Mouse (Mus musculus): Measurements from ENCODE around the gene Ifitm10. TPM values are rescaled to one million over a fixed set of nuclear protein-coding genes. Genes with fewer than 3 reads are reported as not detected.
"Not testable (repeated sequence)": the region's sequence is repeated elsewhere in the genome, so short reads cannot be mapped to it uniquely, and the experiment has no call there.

Ifitm10 gene
- polyA plus RNA-seq, 1 experiment from 2014 or later, result 0.63 TPM

GRCm38 (mm10) chr7:142328507-142328906, 45.0 kb downstream of the Ifitm10 start:
- Histone ChIP-seq H3K9me3 (no peaks in the 10 kb centered on the region), H3K4me3 (no peak overlapping the region), H3K27ac (replicated peaks) (no peak overlapping the region), H3K27me3 (peaks cover 3% of the 10 kb centered on the region; the same call in 1 of the 2 replicates), H3K4me1 (no peaks in the 10 kb centered on the region), H3K9ac (replicated peaks) (no peak overlapping the region), H3K4me2 (replicated peaks) (no peak overlapping the region), H3K36me3 (no peaks in the 10 kb centered on the region)
- 54% methylated on average over 3 of the region's 3 CpGs for WGBS
- no peak for ATAC-seq (ENCODE audit: low FRiP score, low read depth)

DNA sequence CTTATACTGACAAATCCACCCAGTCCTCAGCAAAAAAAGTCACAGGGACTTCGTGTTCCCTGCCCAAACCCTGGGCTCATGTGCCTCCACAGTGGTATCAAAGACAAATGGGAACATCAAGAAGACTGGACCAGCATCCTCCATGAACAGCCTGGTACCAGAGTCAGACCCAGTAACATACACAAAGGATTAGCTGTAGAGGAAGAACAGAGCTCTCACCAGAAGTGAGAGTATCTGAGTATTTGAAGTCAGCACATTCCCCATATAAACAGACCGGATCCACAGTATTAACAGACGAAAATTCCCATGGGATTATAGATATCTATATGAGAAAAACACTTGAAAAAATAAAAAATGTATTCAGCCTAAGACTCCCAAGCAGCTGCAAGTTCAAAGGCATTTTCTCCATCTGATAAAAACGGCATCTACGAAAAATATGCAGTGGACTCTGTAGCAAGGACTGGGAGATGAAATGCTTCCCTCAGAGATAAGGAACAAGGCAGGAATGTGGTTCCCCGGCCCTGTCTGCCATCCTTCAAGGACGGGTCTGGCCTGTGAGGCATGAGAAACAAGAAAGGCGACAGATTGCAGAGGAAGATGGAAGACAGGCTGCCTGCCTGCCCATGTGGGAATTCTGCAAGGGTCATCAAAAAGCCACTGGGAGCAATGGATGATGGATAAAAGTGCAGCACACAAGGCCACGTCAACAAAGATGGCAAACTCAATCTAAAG, 46.7 kb downstream of the Ifitm10 start:
- Histone ChIP-seq H3K27ac (replicated peaks) (no peak overlapping the region), H3K9ac (replicated peaks) (no peak overlapping the region), H3K36me3 (no peaks in the 10 kb centered on the region), H3K4me2 (replicated peaks) (no peak overlapping the region), H3K9me3 (no peaks in the 10 kb centered on the region), H3K4me1 (no peaks in the 10 kb centered on the region), H3K4me3 (no peak overlapping the region), H3K27me3 (no peaks in the 10 kb centered on the region)
- 77% methylated on average over 9 of the region's 9 CpGs for WGBS
- ATAC-seq (ENCODE audit: low FRiP score, low read depth), result no peak

GRCm38 (mm10) chr7:142323396-142324117, 50.0 kb downstream of the Ifitm10 start:
- 93% methylated on average over 12 of the region's 12 CpGs for WGBS
- Histone ChIP-seq H3K4me2 (replicated peaks) (no peak overlapping the region), H3K27me3 (no peaks in the 10 kb centered on the region; the same call in 1 of the 2 replicates), H3K36me3 (no peaks in the 10 kb centered on the region), H3K4me3 (no peak overlapping the region), H3K9ac (replicated peaks) (no peak overlapping the region), H3K27ac (replicated peaks) (no peak overlapping the region), H3K9me3 (no peaks in the 10 kb centered on the region), H3K4me1 (0 out of 2 replicates have a peak, but pooled peaks cover 4% of the 10 kb centered on the region)
- no peak for ATAC-seq (ENCODE audit: low FRiP score, low read depth)

GRCm38 (mm10) chr7:142322641-142323040, 50.9 kb downstream of the Ifitm10 start:
- Histone ChIP-seq H3K27ac (replicated peaks) (no peak overlapping the region), H3K9ac (replicated peaks) (no peak overlapping the region), H3K4me1 (0 out of 2 replicates have a peak, but pooled peaks cover 4% of the 10 kb centered on the region), H3K4me2 (replicated peaks) (no peak overlapping the region), H3K27me3 (no peaks in the 10 kb centered on the region; the same call in 1 of the 2 replicates), H3K36me3 (no peaks in the 10 kb centered on the region), H3K4me3 (no peak overlapping the region), H3K9me3 (no peaks in the 10 kb centered on the region)
- WGBS, result 92% methylated on average over 6 of the region's 6 CpGs
- ATAC-seq (ENCODE audit: low FRiP score, low read depth), result no peak

GRCm38 (mm10) chr7:142321637-142322306, 51.8 kb downstream of the Ifitm10 start:
- H3K9ac ChIP-seq (replicated peaks); H3K27me3 ChIP-seq; H3K9me3 ChIP-seq; H3K4me3 ChIP-seq; H3K4me2 ChIP-seq (replicated peaks); ATAC-seq (ENCODE audit: low FRiP score, low read depth); H3K36me3 ChIP-seq; H3K27ac ChIP-seq (replicated peaks); H3K4me1 ChIP-seq: not testable (repeated sequence)
- WGBS, result 65% methylated on average over 6 of the region's 10 CpGs

DNA sequence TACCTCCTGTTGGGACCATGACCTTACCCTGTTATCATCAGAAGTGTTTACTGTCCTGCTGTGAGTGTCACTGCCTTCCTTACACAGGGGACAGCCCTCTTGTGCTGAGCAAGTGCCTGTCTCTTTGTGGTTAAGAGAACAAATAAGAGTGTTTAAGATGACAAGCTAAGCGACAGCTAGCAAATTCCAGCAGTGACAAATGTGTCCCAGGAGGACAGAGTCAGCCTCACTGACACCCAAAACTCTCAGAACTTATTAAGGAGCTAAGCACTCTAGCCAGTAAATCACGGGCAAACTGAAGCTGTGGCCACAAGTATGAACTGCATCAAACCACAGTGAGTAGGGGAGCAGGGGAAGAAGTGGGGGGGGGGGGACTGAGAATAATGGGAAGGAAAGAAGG, 52.6 kb downstream of the Ifitm10 start:
- Histone ChIP-seq H3K27me3 (no peaks in the 10 kb centered on the region; the same call in 1 of the 2 replicates), H3K4me1 (0 out of 2 replicates have a peak, but pooled peaks cover 4% of the 10 kb centered on the region), H3K4me3 (no peak overlapping the region), H3K4me2 (replicated peaks) (no peak overlapping the region), H3K36me3 (no peaks in the 10 kb centered on the region), H3K9ac (replicated peaks) (no peak overlapping the region), H3K9me3 (no peaks in the 10 kb centered on the region), H3K27ac (replicated peaks) (no peak overlapping the region)
- 42% methylated on average over 2 of the region's 2 CpGs for WGBS
- no peak for ATAC-seq (ENCODE audit: low FRiP score, low read depth)

DNA sequence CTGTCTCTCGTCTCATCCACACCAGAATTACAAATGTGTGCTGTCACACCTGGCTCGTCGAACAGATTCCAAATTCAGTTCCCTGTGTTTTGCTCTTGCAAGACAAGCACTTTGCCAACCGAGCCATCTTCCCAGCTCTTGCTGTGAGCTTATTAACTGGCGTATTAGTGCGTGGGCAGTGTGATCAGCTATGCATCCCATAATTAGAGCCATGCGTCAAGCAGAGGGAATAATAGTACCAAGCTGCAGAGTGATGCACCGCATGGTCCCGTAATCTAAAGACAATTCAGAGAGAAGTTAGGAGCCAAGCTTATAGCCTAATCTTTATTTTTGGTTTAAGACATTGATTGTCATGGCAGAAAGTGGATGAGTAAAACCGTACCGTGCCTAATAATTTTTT, 54.4 kb downstream of the Ifitm10 start:
- no peak for ATAC-seq (ENCODE audit: low FRiP score, low read depth)
- H3K27ac ChIP-seq (replicated peaks), result no peak overlapping the region
- peaks cover 10% of the 10 kb centered on the region for H3K4me1 ChIP-seq
- no peaks in the 10 kb centered on the region for H3K36me3 ChIP-seq
- 83% methylated on average over 11 of the region's 11 CpGs for WGBS
- no peak overlapping the region for H3K4me3 ChIP-seq
- H3K9ac ChIP-seq (replicated peaks), result no peak overlapping the region
- no peaks in the 10 kb centered on the region; the same call in 1 of the 2 replicates for H3K27me3 ChIP-seq
- H3K4me2 ChIP-seq (replicated peaks), result no peak overlapping the region
- H3K9me3 ChIP-seq, result no peaks in the 10 kb centered on the region

DNA sequence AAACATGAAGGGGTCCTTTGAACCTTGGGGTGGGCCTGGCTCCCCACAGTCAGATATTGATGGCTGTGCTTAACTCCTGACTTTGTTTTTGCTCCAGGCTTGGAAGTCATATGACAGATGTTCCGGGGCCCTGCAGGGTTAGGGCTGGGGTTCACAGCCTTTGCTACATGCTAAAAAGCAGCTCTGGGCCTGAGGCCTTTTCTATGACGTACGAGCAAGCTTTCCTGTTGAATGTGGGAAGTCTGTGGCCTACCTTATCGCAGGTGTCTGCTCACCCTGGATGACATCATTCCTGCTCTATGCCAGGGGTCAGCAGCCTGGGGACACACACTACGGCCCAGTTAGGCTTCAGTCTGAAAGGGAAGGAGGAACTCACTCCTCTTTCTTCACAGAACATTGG, 56.3 kb downstream of the Ifitm10 start:
- Histone ChIP-seq H3K27ac (replicated peaks) (no peak overlapping the region), H3K9ac (replicated peaks) (no peak overlapping the region), H3K4me3 (no peak overlapping the region), H3K4me1 (peaks cover 10% of the 10 kb centered on the region), H3K9me3 (no peaks in the 10 kb centered on the region), H3K27me3 (no peaks in the 10 kb centered on the region; the same call in 1 of the 2 replicates), H3K36me3 (no peaks in the 10 kb centered on the region), H3K4me2 (replicated peaks) (no peak overlapping the region)
- WGBS, result 83% methylated on average over 5 of the region's 5 CpGs
- ATAC-seq (ENCODE audit: low FRiP score, low read depth), result no peak

DNA sequence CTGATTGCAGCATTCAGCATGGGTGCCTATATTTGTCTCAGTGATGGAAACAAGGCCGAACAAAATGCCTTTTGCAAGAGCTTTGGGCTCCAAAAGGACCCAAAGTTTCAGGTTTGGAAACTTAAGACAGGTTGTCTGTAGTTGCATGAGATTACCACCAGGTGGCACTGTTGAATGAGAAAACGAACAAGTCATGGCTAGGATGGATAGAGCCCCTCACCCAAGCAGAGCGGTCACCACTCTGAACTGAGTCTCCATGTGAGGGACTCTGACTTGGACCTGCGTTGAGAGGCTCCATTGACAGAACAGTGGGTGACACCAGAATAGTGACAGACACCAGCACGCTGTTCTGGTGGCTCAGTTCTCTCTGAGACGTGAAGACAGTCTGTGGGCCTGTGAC, 57.0 kb downstream of the Ifitm10 start:
- WGBS, result 44% methylated on average over 6 of the region's 6 CpGs
- no peak overlapping the region for H3K4me2 ChIP-seq (replicated peaks)
- no peaks in the 10 kb centered on the region for H3K36me3 ChIP-seq
- no peaks in the 10 kb centered on the region for H3K9me3 ChIP-seq
- H3K4me3 ChIP-seq, result no peak overlapping the region
- peak; percentile 34; the same call in 1 of the 2 replicates for ATAC-seq (ENCODE audit: low FRiP score, low read depth)
- H3K4me1 ChIP-seq, result peaks cover 10% of the 10 kb centered on the region
- H3K9ac ChIP-seq (replicated peaks), result no peak overlapping the region
- H3K27ac ChIP-seq (replicated peaks), result no peak overlapping the region
- H3K27me3 ChIP-seq, result no peaks in the 10 kb centered on the region; the same call in 1 of the 2 replicates

DNA sequence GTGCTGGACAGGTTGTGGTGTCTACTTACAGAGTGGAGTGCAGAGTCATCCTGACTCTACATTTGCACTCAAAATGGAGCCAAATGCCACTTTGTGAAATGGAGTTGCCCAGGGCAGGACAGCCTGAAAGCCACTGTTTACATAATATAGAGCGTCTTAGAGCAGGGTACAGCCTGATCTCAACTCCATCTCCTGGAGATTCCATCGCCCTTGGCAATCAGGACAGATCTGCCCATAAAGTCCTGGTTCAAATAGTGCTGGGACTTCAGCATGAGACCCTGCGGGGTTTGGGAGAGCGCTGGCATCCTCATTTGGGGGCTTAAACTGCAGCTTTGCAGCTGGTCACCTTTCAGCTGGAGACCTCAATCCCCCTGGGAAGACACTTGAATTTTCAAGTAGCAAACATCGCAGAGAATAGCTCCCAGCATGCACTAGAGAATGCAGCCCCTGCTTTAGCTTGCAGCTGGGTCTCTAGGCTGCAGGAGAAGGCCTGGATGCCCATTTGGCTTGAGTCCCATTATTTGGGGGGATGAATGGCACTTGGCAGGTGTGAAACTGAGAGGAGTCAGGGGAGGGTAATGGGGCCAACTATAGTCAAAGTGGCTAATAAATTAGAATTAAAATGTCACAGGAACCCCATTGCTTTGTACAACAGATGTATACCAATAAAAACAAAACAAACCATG, 58.8 kb downstream of the Ifitm10 start:
- Histone ChIP-seq H3K4me1 (peaks cover 6% of the 10 kb centered on the region), H3K4me3 (no peak overlapping the region), H3K27ac (replicated peaks) (no peak overlapping the region), H3K9me3 (no peaks in the 10 kb centered on the region), H3K36me3 (no peaks in the 10 kb centered on the region), H3K27me3 (no peaks in the 10 kb centered on the region; the same call in 1 of the 2 replicates), H3K4me2 (replicated peaks) (no peak overlapping the region), H3K9ac (replicated peaks) (no peak overlapping the region)
- 45% methylated on average over 5 of the region's 5 CpGs for WGBS
- no peak; the same call in 1 of the 2 replicates for ATAC-seq (ENCODE audit: low FRiP score, low read depth)

DNA sequence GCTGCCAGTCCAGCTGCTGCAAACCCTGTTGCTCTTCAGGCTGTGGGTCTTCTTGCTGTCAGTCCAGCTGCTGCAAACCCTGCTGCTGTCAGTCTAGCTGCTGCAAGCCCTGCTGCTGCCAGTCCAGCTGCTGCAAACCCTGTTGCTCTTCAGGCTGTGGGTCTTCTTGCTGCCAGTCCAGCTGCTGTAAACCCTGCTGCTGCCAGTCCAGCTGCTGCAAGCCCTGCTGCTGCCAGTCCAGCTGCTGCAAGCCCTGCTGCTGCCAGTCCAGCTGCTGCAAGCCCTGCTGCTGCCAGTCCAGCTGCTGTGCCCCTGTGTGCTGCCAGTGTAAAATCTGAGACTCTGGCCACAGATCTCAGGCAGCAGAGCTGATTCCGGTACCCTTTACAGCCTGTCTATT, 69.6 kb downstream of the Ifitm10 start:
- not testable (repeated sequence) for H3K36me3 ChIP-seq; ATAC-seq (ENCODE audit: low FRiP score, low read depth); H3K4me3 ChIP-seq; H3K4me1 ChIP-seq; H3K4me2 ChIP-seq (replicated peaks); H3K9me3 ChIP-seq; H3K9ac ChIP-seq (replicated peaks); H3K27me3 ChIP-seq; H3K27ac ChIP-seq (replicated peaks)
- WGBS, result 94% methylated on average over 1 of the region's 1 CpGs

Data from midbrain, embryonic 12.5 days (tissue).